Mouse (Mus musculus) embryo, embryonic 11.5 days (tissue): ENCODE results near the gene Snx4.

Experiments
- DNase-seq: peaks from one replicate; pipeline ENCODE4 v3.0.0-alpha.2; 2012; ENCODE audit warnings: low read depth, low spot score

Gene Snx4

DNA sequence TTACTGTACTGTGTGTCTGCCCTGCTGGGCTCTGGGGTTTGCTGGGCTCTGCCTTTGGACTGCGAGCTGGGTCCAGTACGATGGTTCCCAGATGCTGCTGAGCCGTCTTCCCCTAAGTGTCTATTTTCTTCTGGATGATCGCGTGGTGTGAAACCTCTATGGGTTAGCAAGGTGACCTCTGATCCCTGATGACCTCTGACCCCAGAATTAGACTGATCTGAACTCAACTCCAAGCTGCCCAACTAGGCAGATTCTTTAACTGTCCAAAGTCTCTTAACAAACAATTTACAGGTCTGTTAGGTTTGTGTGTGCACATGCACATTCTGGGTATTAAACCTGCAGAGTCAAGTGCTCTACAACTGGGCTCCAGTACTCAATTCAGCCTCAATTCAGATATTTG, 91.9 kb downstream of the Snx4 start:
- DNase-seq = no peak

DNA sequence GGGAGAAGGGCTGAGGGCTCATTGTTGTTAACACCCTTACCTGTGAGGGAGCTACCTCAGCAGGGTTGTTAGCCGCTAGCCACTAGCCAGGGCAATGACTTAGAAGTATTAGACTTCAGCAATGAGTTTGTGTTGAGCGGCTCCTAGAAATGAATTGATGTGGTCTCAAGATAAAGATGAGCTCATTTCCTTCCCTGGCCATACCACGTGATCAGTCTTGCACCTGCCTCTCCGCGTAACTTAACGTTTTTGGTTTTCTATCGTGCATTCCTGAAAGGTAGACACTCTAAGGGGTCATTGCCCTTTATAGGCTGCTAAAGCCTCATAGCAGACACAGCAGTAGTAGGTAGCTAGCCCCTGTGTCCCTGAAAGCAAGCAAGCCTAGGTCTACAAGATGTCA, 92.4 kb downstream of the Snx4 start:
- no peak for DNase-seq

GRCm38 (mm10) chr16:33344379-33344778, 93.1 kb downstream of the Snx4 start:
- no peak for DNase-seq

- no peak for DNase-seq
Observed at GRCm38 (mm10) chr16:33344875-33345274, 93.6 kb downstream of the Snx4 start.

GRCm38 (mm10) chr16:33346376-33346775, 95.1 kb downstream of the Snx4 start:
- no peak for DNase-seq

- DNase-seq = no peak
Observed at GRCm38 (mm10) chr16:33347134-33347533, 95.9 kb downstream of the Snx4 start.
